ENCODE assay signal across 24 mouse cellular contexts in genomic region chr12:82209753-82210152, GRCm38 (mm10). TPM values are rescaled to one million over a fixed set of nuclear protein-coding genes. Genes with fewer than 3 reads are reported as not detected.
DNase-seq lines count a peak whose midpoint lies in the region; ATAC-seq and TF ChIP-seq lines count a peak whose summit lies in the region.
"Had no signal": no experiment of that assay in that cellular context is flagged by ENCODE, and none has a peak within 500 bp of the region (broad histone marks: within the 10 kb centered on the region; RNA-seq: fewer than 3 reads in every experiment).

No protein-coding gene starts in this region.

- peaks cover 57% of the 10 kb centered on the region for H3K79me2 ChIP-seq in C2C12 (ENCODE audit: control insufficient read depth, insufficient read depth)

- H3K27ac ChIP-seq in intestine, embryonic 15.5 days: no peak overlapping the region
- H3K27ac ChIP-seq: embryonic facial prominence, embryonic 15.5 days; forebrain, embryonic 10.5 days; gastrocnemius, adult 2 months; hindbrain, embryonic 13.5 days; hindbrain, postnatal 0 days had no signal

- H3K79me3 ChIP-seq in C2C12 (ENCODE audit: low read depth): peaks cover 18% of the 10 kb centered on the region

- peaks cover 5% of the 10 kb centered on the region for H3K4me1 ChIP-seq in intestine, embryonic 15.5 days (replicated peaks)
- H3K4me1 ChIP-seq: hindbrain, embryonic 13.5 days had no signal

- H3K4me2 ChIP-seq in intestine, embryonic 15.5 days (replicated peaks): no peak overlapping the region
- H3K4me2 ChIP-seq: embryonic facial prominence, embryonic 15.5 days; hindbrain, embryonic 13.5 days had no signal

- H3K4me3 ChIP-seq in C2C12 (ENCODE audit: insufficient read depth, poor library complexity, severe bottlenecking): no peak overlapping the region
- no peak overlapping the region for H3K4me3 ChIP-seq in intestine, embryonic 15.5 days (replicated peaks)
- H3K4me3 ChIP-seq: embryonic facial prominence, embryonic 15.5 days; erythroblast, embryonic 14.5 days; forebrain, embryonic 10.5 days; gastrocnemius, adult 2 months; hindbrain, embryonic 13.5 days had no signal

- no peaks in the 10 kb centered on the region for H3K36me3 ChIP-seq in C2C12 (ENCODE audit: control insufficient read depth, insufficient read depth)
- H3K36me3 ChIP-seq in intestine, embryonic 15.5 days: no peaks in the 10 kb centered on the region

- DNase-seq in 3T3-L1 (ENCODE audit: low read depth, low spot score): peak; percentile 59
- no peak for DNase-seq in gastrocnemius, postnatal 4 days (ENCODE audit: low spot score in 2 of 2)
- DNase-seq in left cerebral cortex, adult 18-20 months (ENCODE audit: low spot score in 2 of 2): no peak
- DNase-seq in kidney, postnatal 14 days: no peak
- DNase-seq: adrenal gland, postnatal 10 days; B cell, adult 2 months; cerebellum, adult 18-20 months; cerebellum, adult 9-11 months; cerebellum, postnatal 36 days; embryo, embryonic 11 days; gastrocnemius, adult 2 months; gastrocnemius, postnatal 25 days; heart, postnatal 10 days had no signal

- no peaks in the 10 kb centered on the region for H3K9me3 ChIP-seq in intestine, embryonic 15.5 days
- H3K9me3 ChIP-seq: embryonic facial prominence, embryonic 15.5 days; hindbrain, embryonic 13.5 days had no signal

- 15% methylated on average over 2 of the region's 2 CpGs for WGBS in intestine, embryonic 15.5 days

- H3K9ac ChIP-seq in intestine, embryonic 15.5 days: no peak overlapping the region
- H3K9ac ChIP-seq: embryonic facial prominence, embryonic 15.5 days; hindbrain, embryonic 13.5 days had no signal

- H3K27me3 ChIP-seq in C2C12 (ENCODE audit: control insufficient read depth, insufficient read depth, insufficient read length): no peaks in the 10 kb centered on the region
- H3K27me3 ChIP-seq in intestine, embryonic 15.5 days (replicated peaks): no peaks in the 10 kb centered on the region
- H3K27me3 ChIP-seq: embryonic facial prominence, embryonic 15.5 days; hindbrain, embryonic 13.5 days had no signal

- no peak for TF ChIP-seq CTCF in C2C12 (IDR thresholded peaks at IDR 0.05; ENCODE audit: control insufficient read depth, insufficient read depth, insufficient read length)

- peak; percentile 56 for ATAC-seq in activated CD4-positive, CD25-positive, alpha-beta regulatory T cell, adult 4 months
- peak; percentile 72 for ATAC-seq in inflammation-experienced regulatory T-cells, adult 6 months
- no peak for ATAC-seq in intestine, embryonic 15.5 days
- ATAC-seq: forebrain, embryonic 14.5 days; hindbrain, postnatal 0 days; intestine, postnatal 0 days had no signal

- H3ac ChIP-seq in C2C12 (ENCODE audit: control insufficient read depth, insufficient read length, low read depth): no peak overlapping the region

TF ChIP-seq in C2C12, 6 proteins besides CTCF, POLR2A, EP300 and RAD21:
- no peak for TF ChIP-seq MAX (IDR thresholded peaks at IDR 0.05)
- TF ChIP-seq MYOD1 (IDR thresholded peaks at IDR 0.05; ENCODE audit: control insufficient read depth, insufficient read length, low read depth): peak; percentile 76

RNA-seq across cellular contexts. Expression of gene Sipa1l1, which starts 40.6 kb away (rescaled TPM):
- 9.7 TPM for polyA plus RNA-seq in C2C12 (2012; fragmentation: generic; extraction: Trizol)
- 10 to 100 TPM; 23.4 to 29.9 TPM for polyA plus RNA-seq in activated CD4-positive, CD25-positive, alpha-beta regulatory T cell, adult 4 months (2017; shearing (Covaris generic))
- 10 to 100 TPM; 24.7 to 30.0 (median 28.7) TPM for polyA plus RNA-seq in inflammation-experienced regulatory T-cells, adult 6 months (2017; shearing (Covaris generic))
- total RNA-seq in gastrocnemius, postnatal 4 days (2021): 10 to 100 TPM; 26.8 to 32.9 TPM
- total RNA-seq in left cerebral cortex, adult 18-20 months (2021): 100 to 1,000 TPM; 288 to 302 TPM
- polyA plus RNA-seq in intestine, embryonic 15.5 days (2015; fragmentation: Nextera tagmentation; extraction: Ambion mirVana): 23.8 and 24.7 TPM in 2 replicates
